Mouse (Mus musculus): ENCODE data around the gene Slc26a9. TPM values are rescaled to one million over a fixed set of nuclear protein-coding genes. Genes with fewer than 3 reads are reported as not detected.

Gene Slc26a9
- polyA plus RNA-seq (2014; fragmentation: Illumina TruSeq; extraction: RNeasy Lipid Tissue Mini Kit (QIAGEN cat#74804); ENCODE audit: low read depth, low replicate concordance): not detected

GRCm38 (mm10) chr1:131743868-131744464 lies at the start of gene Slc26a9:
Slc26a9 (plus strand) TSS chr1:131744022.

GRCm38 (mm10) chr1:131797202-131797909 lies 53.5 kb downstream of the Slc26a9 start, which contains the start of gene Pm20d1:
Pm20d1 (plus strand) TSS chr1:131797381.

Other genes starting within 250 kb of the Slc26a9 start
- gene Srgap2, start 216.7 kb upstream of the Slc26a9 start, polyA plus RNA-seq (2014; fragmentation: Illumina TruSeq; extraction: RNeasy Lipid Tissue Mini Kit (QIAGEN cat#74804); ENCODE audit: low read depth, low replicate concordance): 11.4 TPM
- 1.7 TPM for gene Fam72a, start 216.1 kb upstream of the Slc26a9 start, polyA plus RNA-seq (2014; fragmentation: Illumina TruSeq; extraction: RNeasy Lipid Tissue Mini Kit (QIAGEN cat#74804); ENCODE audit: low read depth, low replicate concordance)
- gene Avpr1b, start 144.8 kb upstream of the Slc26a9 start, polyA plus RNA-seq (2014; fragmentation: Illumina TruSeq; extraction: RNeasy Lipid Tissue Mini Kit (QIAGEN cat#74804); ENCODE audit: low read depth, low replicate concordance): 1.4 TPM
- 62.8 TPM for gene Ctse, start 105.7 kb upstream of the Slc26a9 start, polyA plus RNA-seq (2014; fragmentation: Illumina TruSeq; extraction: RNeasy Lipid Tissue Mini Kit (QIAGEN cat#74804); ENCODE audit: low read depth, low replicate concordance)
- 4.1 TPM for gene Rab7b, start 55.3 kb upstream of the Slc26a9 start, polyA plus RNA-seq (2014; fragmentation: Illumina TruSeq; extraction: RNeasy Lipid Tissue Mini Kit (QIAGEN cat#74804); ENCODE audit: low read depth, low replicate concordance)
- 13.6 TPM for gene Pm20d1, start 53.4 kb downstream of the Slc26a9 start, polyA plus RNA-seq (2014; fragmentation: Illumina TruSeq; extraction: RNeasy Lipid Tissue Mini Kit (QIAGEN cat#74804); ENCODE audit: low read depth, low replicate concordance)
- gene Slc41a1, start 83.5 kb downstream of the Slc26a9 start, polyA plus RNA-seq (2014; fragmentation: Illumina TruSeq; extraction: RNeasy Lipid Tissue Mini Kit (QIAGEN cat#74804); ENCODE audit: low read depth, low replicate concordance): 6.1 TPM
- 7.1 TPM for gene Rab29, start 123.2 kb downstream of the Slc26a9 start, polyA plus RNA-seq (2014; fragmentation: Illumina TruSeq; extraction: RNeasy Lipid Tissue Mini Kit (QIAGEN cat#74804); ENCODE audit: low read depth, low replicate concordance)
- gene Nucks1, start 166.5 kb downstream of the Slc26a9 start, polyA plus RNA-seq (2014; fragmentation: Illumina TruSeq; extraction: RNeasy Lipid Tissue Mini Kit (QIAGEN cat#74804); ENCODE audit: low read depth, low replicate concordance): 116 TPM
- gene Slc45a3, start 218.9 kb downstream of the Slc26a9 start, polyA plus RNA-seq (2014; fragmentation: Illumina TruSeq; extraction: RNeasy Lipid Tissue Mini Kit (QIAGEN cat#74804); ENCODE audit: low read depth, low replicate concordance): 4.8 TPM